Mouse (Mus musculus) embryonic facial prominence, embryonic 11.5 days (tissue): ENCODE data around the gene A730071L15Rik. TPM values are rescaled to one million over a fixed set of nuclear protein-coding genes. Genes with fewer than 3 reads are reported as not detected.
A peak's percentile ranks its signal among the peaks of the same experiment; 100 is the strongest.

ENCODE experiments used
- ATAC-seq: fragments of 200-750 bp; cut with Nextera tagmentation; replicated peaks from 2 replicates; pipeline ENCODE4 v1.8.0; 2017; ENCODE audit warnings: low read depth; ENCODE audit not compliant: insufficient number of reproducible peaks, low FRiP score, low TSS enrichment
- DNase-seq: peaks from one replicate; pipeline ENCODE4 v3.0.0-alpha.2; 2015; ENCODE audit warnings: low spot score
- H3K27ac ChIP-seq: fragments of 300-500 bp; sonication (generic); replicated peaks from 2 replicates; pipeline ENCODE4 v1.5.1; 2014; ENCODE audit warnings: mild to moderate bottlenecking, low read depth, low read length, control low read depth
- H3K27me3 ChIP-seq: fragments of 300-500 bp; sonication (generic); 2 replicates; pipeline ENCODE4 v1.6.1; 2014; ENCODE audit warnings: mild to moderate bottlenecking, low read length, moderate library complexity, mixed read lengths; ENCODE audit not compliant: control insufficient read depth, insufficient read depth
- H3K36me3 ChIP-seq: fragments of 300-500 bp; sonication (generic); replicated peaks from 2 replicates; pipeline ENCODE4 v1.6.1; 2014; ENCODE audit warnings: low read depth, mild to moderate bottlenecking, low read length, moderate library complexity, mixed read lengths; ENCODE audit not compliant: control insufficient read depth, insufficient read depth
- H3K4me1 ChIP-seq: fragments of 300-500 bp; sonication (generic); 2 replicates; pipeline ENCODE4 v1.6.1; 2014; ENCODE audit warnings: low read length, mixed read lengths; ENCODE audit not compliant: control insufficient read depth, insufficient read depth
- H3K4me2 ChIP-seq: fragments of 300-500 bp; sonication (generic); 2 replicates; pipeline ENCODE4 v1.6.1; 2014; ENCODE audit warnings: low read depth, mild to moderate bottlenecking, control low read depth, low read length, moderate library complexity
- H3K4me3 ChIP-seq: fragments of 300-500 bp; sonication (generic); 2 replicates; pipeline ENCODE4 v1.5.1; 2014; ENCODE audit warnings: low read depth, low read length, control low read depth
- H3K9ac ChIP-seq: fragments of 300-500 bp; sonication (generic); replicated peaks from 2 replicates; pipeline ENCODE4 v1.6.1; 2014; ENCODE audit warnings: mild to moderate bottlenecking, control low read depth, low read length
- H3K9me3 ChIP-seq: fragments of 300-500 bp; sonication (generic); replicated peaks from 2 replicates; pipeline ENCODE4 v1.6.1; 2016; ENCODE audit warnings: mild to moderate bottlenecking, low read length, inconsistent platforms, mixed read lengths; ENCODE audit not compliant: control insufficient read depth
- WGBS: fragments of 180-500 bp; shearing (Covaris S2); extraction: QIAGEN DNeasy Blood & Tissue Kit; methylation state at CpG from one replicate; pipeline ENCODE4 v1.1.7; 2014; 5-methylcytosine and 5-hydroxymethylcytosine counted together
- polyA plus RNA-seq: library from polyadenylated mRNA; unstranded; fragments of >200 nt; fragmentation: Nextera tagmentation; extraction: Ambion mirVana; gene quantifications from 2 replicates; pipeline ENCODE4 v1.2.1, GENCODE M21; 2014

A730071L15Rik gene
- 0.36 and 0.61 TPM in 2 replicates for polyA plus RNA-seq

DNA sequence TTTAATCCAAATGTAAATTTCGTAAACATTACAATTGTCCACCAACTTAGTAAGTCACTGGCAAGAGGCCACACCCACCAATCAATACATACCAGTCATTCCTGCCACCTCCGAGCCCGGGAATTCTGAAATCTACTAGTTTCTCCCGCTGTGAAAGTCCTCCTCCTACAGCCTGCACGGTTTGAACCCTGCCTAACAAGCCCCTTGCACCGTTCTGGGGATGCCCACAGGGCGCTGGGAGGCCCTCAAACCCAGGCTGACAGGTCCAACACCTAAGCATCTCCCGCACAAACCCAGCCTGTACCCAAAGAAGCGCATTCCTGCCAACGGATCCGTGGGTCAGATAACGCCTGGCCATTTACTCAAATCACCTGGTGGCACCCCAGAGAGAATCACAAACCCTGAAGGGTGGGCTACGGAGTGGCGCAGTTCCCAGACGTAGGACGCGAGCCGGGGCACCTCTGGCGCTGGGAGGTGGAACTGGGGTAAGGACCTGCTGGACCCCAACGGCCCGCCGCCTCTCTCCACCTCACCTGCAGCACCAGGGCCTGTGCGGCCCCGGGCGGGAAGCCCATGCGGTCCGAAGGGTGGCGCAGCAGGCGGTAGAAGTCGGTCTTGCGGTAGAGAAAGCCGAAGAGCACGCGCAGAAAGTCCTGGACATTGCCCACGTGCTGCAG is at the start of gene A730071L15Rik:
Gene A730071L15Rik (plus strand): TSS at position 620 of the 677 bp plus-strand sequence.
- no peaks in the 10 kb centered on the region; the same call in 1 of the 2 replicates for H3K4me1 ChIP-seq
- 2% methylated on average over 35 of the region's 35 CpGs for WGBS
- no peaks in the 10 kb centered on the region for H3K36me3 ChIP-seq
- DNase-seq (peak; percentile 9), ATAC-seq (peak; percentile 78)
- peak within 1 kb of the TSS; percentile 96 for H3K4me3 ChIP-seq
- H3K9me3 ChIP-seq: no peaks in the 10 kb centered on the region
- peak within 1 kb of the TSS; percentile 92 for H3K9ac ChIP-seq
- H3K27ac ChIP-seq: peak within 1 kb of the TSS; percentile 84
- H3K4me2 ChIP-seq: peak within 1 kb of the TSS; percentile 90
- no peaks in the 10 kb centered on the region for H3K27me3 ChIP-seq

DNA sequence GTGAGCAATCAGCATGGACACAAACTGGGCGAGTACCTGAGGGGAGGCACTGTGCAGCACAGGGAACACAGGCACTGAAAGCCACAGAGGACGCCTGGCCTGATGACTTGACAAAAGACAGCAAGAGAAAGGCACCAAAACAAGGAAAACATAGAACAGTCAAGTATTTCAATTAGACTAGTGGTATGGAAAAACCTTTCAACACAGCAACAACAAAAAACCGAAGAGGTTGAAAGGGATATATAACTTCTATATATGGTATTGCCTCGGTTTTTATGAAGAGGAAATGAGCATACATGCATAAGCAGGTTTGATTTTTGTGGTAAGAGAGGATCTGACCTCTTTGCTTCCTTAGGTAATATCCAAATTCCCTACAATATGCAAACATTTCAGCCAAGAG is 47.0 kb upstream of the A730071L15Rik start:
- no peak overlapping the region for H3K4me2 ChIP-seq
- no peak overlapping the region for H3K27ac ChIP-seq
- no peak overlapping the region for H3K4me3 ChIP-seq
- DNase-seq (no peak), ATAC-seq (no peak)
- H3K27me3 ChIP-seq: no peaks in the 10 kb centered on the region
- peaks cover 2% of the 10 kb centered on the region; the same call in 1 of the 2 replicates for H3K36me3 ChIP-seq
- H3K9ac ChIP-seq: no peak overlapping the region
- 85% methylated on average over 4 of the region's 4 CpGs for WGBS
- H3K9me3 ChIP-seq: no peaks in the 10 kb centered on the region
- H3K4me1 ChIP-seq: no peaks in the 10 kb centered on the region; the same call in 1 of the 2 replicates

DNA sequence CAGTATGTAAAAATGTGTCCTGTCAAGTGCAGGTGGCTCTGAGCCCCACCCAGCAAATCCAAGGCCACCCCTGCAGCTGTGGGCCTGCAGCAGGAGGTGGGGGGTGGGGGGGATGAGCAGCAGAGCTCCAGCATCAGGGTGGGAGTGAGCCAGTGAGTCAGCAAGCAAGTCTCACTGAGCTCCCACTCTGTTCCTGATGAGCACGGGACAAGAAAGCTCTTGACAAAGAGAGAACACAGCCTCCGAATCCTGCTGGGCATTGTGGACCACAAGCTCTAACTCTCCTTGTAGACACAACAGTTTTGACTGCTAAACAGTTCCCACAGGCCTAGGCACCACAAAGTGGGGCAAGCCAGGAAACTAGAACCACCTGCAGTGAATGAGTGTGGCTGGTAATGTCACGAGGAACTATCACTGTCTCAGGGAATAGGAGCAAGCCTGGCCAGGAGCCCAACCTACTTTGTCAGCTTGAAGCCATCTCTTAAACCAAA is 45.6 kb upstream of the A730071L15Rik start:
- Histone ChIP-seq H3K4me3 (no peak overlapping the region), H3K9ac (0 out of 2 replicates have a peak overlapping the region, but pooled peaks have one; percentile 6), H3K9me3 (no peaks in the 10 kb centered on the region), H3K4me1 (no peaks in the 10 kb centered on the region; the same call in 1 of the 2 replicates), H3K27me3 (no peaks in the 10 kb centered on the region), H3K4me2 (no peak overlapping the region), H3K27ac (no peak overlapping the region), H3K36me3 (peaks cover 2% of the 10 kb centered on the region; the same call in 1 of the 2 replicates)
- no peak for ATAC-seq
- 73% methylated on average over 3 of the region's 3 CpGs for WGBS
- DNase-seq: no peak

DNA sequence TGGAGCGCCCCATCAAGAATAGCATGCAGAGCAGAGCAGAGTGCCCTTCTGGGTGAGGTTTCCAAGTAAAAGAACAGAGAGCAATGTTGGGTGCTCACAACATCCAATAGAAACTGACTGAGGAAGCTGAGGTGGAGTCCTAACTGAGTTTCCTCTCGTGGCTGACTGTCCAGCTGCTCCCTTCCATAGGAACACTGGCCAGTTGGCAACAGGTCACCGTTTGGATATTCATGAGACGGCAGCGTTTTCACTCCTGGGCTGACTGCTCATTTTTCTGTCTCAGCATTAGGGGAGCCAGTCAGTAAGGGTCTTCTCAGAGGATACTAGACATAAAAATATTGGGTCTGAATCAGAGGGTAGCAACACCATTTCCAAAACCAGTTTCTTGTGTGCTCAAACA is 43.2 kb upstream of the A730071L15Rik start:
- no peak overlapping the region for H3K27ac ChIP-seq
- no peaks in the 10 kb centered on the region for H3K36me3 ChIP-seq
- H3K27me3 ChIP-seq: no peaks in the 10 kb centered on the region
- DNase-seq (no peak), ATAC-seq (no peak)
- no peaks in the 10 kb centered on the region for H3K9me3 ChIP-seq
- H3K4me3 ChIP-seq: no peak overlapping the region
- H3K4me1 ChIP-seq: no peaks in the 10 kb centered on the region; the same call in 1 of the 2 replicates
- H3K9ac ChIP-seq: no peak overlapping the region
- H3K4me2 ChIP-seq: no peak overlapping the region
- WGBS: 86% methylated on average over 5 of the region's 5 CpGs

DNA sequence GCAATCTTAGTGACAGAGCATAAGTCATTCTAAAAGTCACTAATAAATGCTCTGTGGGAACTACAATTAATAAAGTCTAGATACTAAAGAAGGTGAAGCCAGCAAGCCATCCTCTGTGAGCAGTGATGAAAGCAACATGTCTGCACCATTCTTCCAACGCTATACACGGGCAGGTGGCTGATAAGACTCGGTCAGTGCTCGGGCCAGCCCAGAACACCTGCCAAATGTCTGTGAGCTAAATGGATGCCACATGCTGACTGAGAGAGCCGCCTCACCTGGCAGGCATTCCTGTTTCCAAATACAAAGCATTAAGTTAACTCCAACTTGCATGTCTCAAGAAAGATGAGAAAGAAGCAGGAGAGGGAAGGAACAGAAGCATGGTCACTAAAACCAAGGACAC is 42.7 kb upstream of the A730071L15Rik start:
- Histone ChIP-seq H3K4me3 (no peak overlapping the region), H3K27me3 (no peaks in the 10 kb centered on the region), H3K4me1 (no peaks in the 10 kb centered on the region; the same call in 1 of the 2 replicates), H3K4me2 (no peak overlapping the region), H3K27ac (no peak overlapping the region), H3K9ac (no peak overlapping the region), H3K9me3 (no peaks in the 10 kb centered on the region), H3K36me3 (no peaks in the 10 kb centered on the region)
- DNase-seq: no peak
- ATAC-seq: no peak
- WGBS: 89% methylated on average over 5 of the region's 5 CpGs

DNA sequence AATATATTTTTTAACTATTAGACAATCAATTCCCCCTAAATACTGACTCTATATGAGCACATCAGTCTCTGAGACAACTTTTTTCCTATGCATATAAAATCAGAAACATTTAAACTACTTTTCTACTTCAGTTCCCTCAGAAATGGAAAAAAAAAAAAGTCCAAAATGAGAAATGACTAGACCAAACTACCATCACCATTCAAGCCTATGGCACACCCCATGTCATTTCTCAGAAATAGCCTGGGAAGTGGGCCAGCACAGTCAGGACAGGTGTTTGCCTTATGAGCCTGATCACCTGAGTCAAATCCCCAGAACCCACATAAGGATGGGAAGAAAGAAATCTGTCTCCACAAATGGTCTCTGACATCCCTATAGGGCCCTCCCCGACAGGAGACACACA is 41.3 kb upstream of the A730071L15Rik start:
- H3K27me3 ChIP-seq: no peaks in the 10 kb centered on the region
- no peak overlapping the region for H3K9ac ChIP-seq
- no peaks in the 10 kb centered on the region for H3K36me3 ChIP-seq
- ATAC-seq (no peak), DNase-seq (no peak)
- H3K9me3 ChIP-seq: no peaks in the 10 kb centered on the region
- H3K4me2 ChIP-seq: no peak overlapping the region
- WGBS: 86% methylated on average over 1 of the region's 1 CpGs
- no peaks in the 10 kb centered on the region; the same call in 1 of the 2 replicates for H3K4me1 ChIP-seq
- no peak overlapping the region for H3K4me3 ChIP-seq
- no peak overlapping the region for H3K27ac ChIP-seq

DNA sequence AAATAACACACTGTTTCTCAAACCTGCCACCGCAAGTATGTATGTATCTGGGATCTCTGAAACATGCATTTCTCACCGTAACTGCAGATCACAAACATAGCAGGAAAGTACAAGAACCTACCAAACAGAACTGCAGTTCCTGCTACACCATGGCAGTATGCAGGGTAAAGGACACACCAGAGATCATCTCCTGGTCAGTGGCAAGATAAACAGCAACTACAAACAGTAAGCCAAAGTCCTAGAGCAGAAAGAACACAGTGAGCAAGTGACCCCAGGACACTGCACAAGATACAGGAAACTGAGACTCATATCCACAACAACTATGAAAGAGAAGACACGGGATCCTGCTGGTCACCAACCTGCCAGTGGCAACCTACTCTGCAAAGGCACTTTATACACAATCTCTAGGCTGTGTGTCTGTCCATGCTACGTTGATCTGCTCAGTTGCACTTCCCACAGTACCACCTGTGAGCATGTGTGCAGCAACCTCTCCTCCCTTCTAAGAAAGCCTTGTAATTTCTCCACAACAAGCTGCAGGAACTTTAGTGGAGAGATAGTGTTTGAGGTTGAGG is 40.0 kb upstream of the A730071L15Rik start:
- H3K27me3 ChIP-seq: no peaks in the 10 kb centered on the region
- H3K27ac ChIP-seq: no peak overlapping the region
- H3K4me3 ChIP-seq: no peak overlapping the region
- ATAC-seq (no peak), DNase-seq (no peak)
- no peaks in the 10 kb centered on the region for H3K36me3 ChIP-seq
- WGBS: 93% methylated on average over 4 of the region's 4 CpGs
- no peak overlapping the region for H3K4me2 ChIP-seq
- no peaks in the 10 kb centered on the region for H3K9me3 ChIP-seq
- no peaks in the 10 kb centered on the region for H3K4me1 ChIP-seq
- H3K9ac ChIP-seq: no peak overlapping the region

DNA sequence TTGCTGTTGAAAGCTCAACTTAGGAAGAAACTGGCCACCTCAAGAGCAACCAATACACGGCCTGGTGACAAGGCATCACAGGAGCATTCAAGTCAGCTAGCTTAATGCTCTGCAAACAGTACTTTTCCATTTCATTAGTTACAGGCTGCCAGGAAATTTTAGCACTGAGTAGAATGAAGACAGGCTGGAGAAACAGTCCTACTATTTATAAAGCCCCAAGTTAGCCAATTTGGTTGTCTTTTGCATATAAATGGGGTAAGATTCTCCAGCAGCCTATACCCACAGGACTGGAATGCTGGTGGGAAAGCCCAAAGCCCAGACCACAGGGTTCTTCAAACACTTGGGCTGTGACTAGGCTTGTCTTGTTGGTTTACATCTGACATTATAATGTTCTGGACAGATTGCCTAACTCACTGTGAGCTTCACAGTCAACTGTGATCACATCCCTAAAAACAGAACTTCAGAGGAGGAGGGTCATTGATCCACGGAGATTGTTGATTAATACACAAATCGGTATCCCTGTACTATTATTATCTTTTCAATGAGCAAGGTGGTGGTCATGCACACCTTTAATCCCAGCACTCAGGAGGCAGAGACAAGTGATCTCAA is 39.1 kb upstream of the A730071L15Rik start:
- no peak overlapping the region for H3K27ac ChIP-seq
- H3K9ac ChIP-seq: no peak overlapping the region
- H3K4me1 ChIP-seq: no peaks in the 10 kb centered on the region
- H3K4me2 ChIP-seq: no peak overlapping the region
- no peak for ATAC-seq
- H3K27me3 ChIP-seq: no peaks in the 10 kb centered on the region
- no peaks in the 10 kb centered on the region for H3K9me3 ChIP-seq
- H3K4me3 ChIP-seq: no peak overlapping the region
- no peak for DNase-seq
- no peaks in the 10 kb centered on the region for H3K36me3 ChIP-seq
- 87% methylated on average over 3 of the region's 3 CpGs for WGBS
